Mouse (Mus musculus) midbrain, embryonic 16.5 days (tissue): Measurements from ENCODE around the gene Gm4871. TPM values are rescaled to one million over a fixed set of nuclear protein-coding genes. Genes with fewer than 3 reads are reported as not detected.

Experiments
- ATAC-seq: fragments of 200-750 bp; cut with Nextera tagmentation; 2 replicates; pipeline ENCODE4 v1.8.0; 2017; ENCODE audit warnings: moderate TSS enrichment
- H3K27ac ChIP-seq: fragments of 300-500 bp; sonication (generic); 2 replicates; pipeline ENCODE4 v1.5.1; 2014; ENCODE audit warnings: mild to moderate bottlenecking, low read length, mixed read lengths
- H3K27me3 ChIP-seq: fragments of 300-500 bp; sonication (generic); 2 replicates; pipeline ENCODE4 v1.6.1; 2014; ENCODE audit warnings: low read depth, low read length, mixed read lengths; ENCODE audit not compliant: control insufficient read depth, insufficient read depth
- H3K36me3 ChIP-seq: fragments of 300-500 bp; sonication (generic); 2 replicates; pipeline ENCODE4 v1.6.1; 2014; ENCODE audit warnings: mild to moderate bottlenecking, low read length, moderate library complexity, mixed read lengths; ENCODE audit not compliant: control insufficient read depth, insufficient read depth
- H3K4me1 ChIP-seq: fragments of 300-500 bp; sonication (generic); 2 replicates; pipeline ENCODE4 v1.6.1; 2014; ENCODE audit warnings: mild to moderate bottlenecking, low read length, mixed read lengths; ENCODE audit not compliant: control insufficient read depth, insufficient read depth
- H3K4me2 ChIP-seq: fragments of 300-500 bp; sonication (generic); 2 replicates; pipeline ENCODE4 v1.6.1; 2014; ENCODE audit warnings: mild to moderate bottlenecking, low read length, mixed read lengths
- H3K4me3 ChIP-seq: fragments of 300-500 bp; sonication (generic); 2 replicates; pipeline ENCODE4 v1.5.1; 2014; ENCODE audit warnings: low read depth, mild to moderate bottlenecking, low read length, moderate library complexity, mixed read lengths
- H3K9ac ChIP-seq: fragments of 300-500 bp; sonication (generic); 2 replicates; pipeline ENCODE4 v1.6.1; 2014; ENCODE audit warnings: low read depth, low read length, mixed read lengths
- H3K9me3 ChIP-seq: fragments of 300-500 bp; sonication (generic); replicated peaks from 2 replicates; pipeline ENCODE4 v1.6.1; 2014; ENCODE audit warnings: mild to moderate bottlenecking, low read length, mixed read lengths; ENCODE audit not compliant: control insufficient read depth, poor library complexity, severe bottlenecking
- WGBS: fragments of 180-500 bp; shearing (Covaris S2); extraction: QIAGEN DNeasy Blood & Tissue Kit; methylation state at CpG from one replicate; pipeline ENCODE4 v1.1.7; 2014; 5-methylcytosine and 5-hydroxymethylcytosine counted together
- polyA plus RNA-seq: library from polyadenylated mRNA; unstranded; fragments of >200 nt; fragmentation: Nextera tagmentation; extraction: Ambion mirVana; gene quantifications from 2 replicates; pipeline ENCODE4 v1.2.1, GENCODE M21; 2015

The Gm4871 gene
- polyA plus RNA-seq, 1 experiment from 2014 or later = not detected

- no peaks in the 10 kb centered on the region for H3K36me3 ChIP-seq
- no peak overlapping the region for H3K4me2 ChIP-seq
- H3K9ac ChIP-seq = no peak overlapping the region
- no peaks in the 10 kb centered on the region for H3K9me3 ChIP-seq
- ATAC-seq = no peak
- no peaks in the 10 kb centered on the region for H3K27me3 ChIP-seq
- 96% methylated on average over 13 of the region's 13 CpGs for WGBS
- no peak overlapping the region for H3K27ac ChIP-seq
- no peak overlapping the region for H3K4me3 ChIP-seq
- no peaks in the 10 kb centered on the region for H3K4me1 ChIP-seq
These were observed 45.0 kb downstream of the Gm4871 start for GRCm38 (mm10) chr5:144987561-144987960.

GRCm38 (mm10) chr5:144984839-144985238 is 47.7 kb downstream of the Gm4871 start:
- Histone ChIP-seq H3K4me2 (no peak overlapping the region), H3K4me3 (no peak overlapping the region), H3K9me3 (no peaks in the 10 kb centered on the region), H3K36me3 (no peaks in the 10 kb centered on the region), H3K9ac (no peak overlapping the region), H3K4me1 (no peaks in the 10 kb centered on the region), H3K27me3 (no peaks in the 10 kb centered on the region), H3K27ac (no peak overlapping the region)
- ATAC-seq = no peak
- 93% methylated on average over 5 of the region's 5 CpGs for WGBS

GRCm38 (mm10) chr5:144983227-144983626 is 49.3 kb downstream of the Gm4871 start:
- H3K27ac ChIP-seq = no peak overlapping the region
- H3K4me3 ChIP-seq = no peak overlapping the region
- H3K36me3 ChIP-seq = no peaks in the 10 kb centered on the region
- H3K9ac ChIP-seq = no peak overlapping the region
- no peaks in the 10 kb centered on the region for H3K27me3 ChIP-seq
- 94% methylated on average over 3 of the region's 3 CpGs for WGBS
- ATAC-seq = no peak
- no peaks in the 10 kb centered on the region for H3K4me1 ChIP-seq
- H3K4me2 ChIP-seq = no peak overlapping the region
- no peaks in the 10 kb centered on the region for H3K9me3 ChIP-seq

Other genes with a start within 250 kb of the Gm4871 start
- gene Smurf1, start 66.9 kb downstream of the Gm4871 start, polyA plus RNA-seq = 32.3 and 34.1 TPM in 2 replicates
- not detected in 2 replicates for gene 1700018F24Rik, start 10.2 kb upstream of the Gm4871 start, polyA plus RNA-seq
- gene Arpc1a, start 51.1 kb upstream of the Gm4871 start, polyA plus RNA-seq = 277 and 284 TPM in 2 replicates
- gene Kpna7, start 51.3 kb upstream of the Gm4871 start, polyA plus RNA-seq = not detected in 2 replicates
- 50.1 and 50.8 TPM in 2 replicates for gene Arpc1b, start 81.5 kb upstream of the Gm4871 start, polyA plus RNA-seq
- 102 and 114 TPM in 2 replicates for gene Pdap1, start 107.5 kb upstream of the Gm4871 start, polyA plus RNA-seq
- gene Bud31, start 107.6 kb upstream of the Gm4871 start, polyA plus RNA-seq = 167 and 175 TPM in 2 replicates
- 23.3 and 25.0 TPM in 2 replicates for gene Ptcd1, start 134.4 kb upstream of the Gm4871 start, polyA plus RNA-seq
- gene Cpsf4, start 134.5 kb upstream of the Gm4871 start, polyA plus RNA-seq = 52.4 and 52.5 TPM in 2 replicates
- gene Atp5j2, start 159.3 kb upstream of the Gm4871 start, polyA plus RNA-seq = 597 and 600 TPM in 2 replicates
- 14.9 and 15.1 TPM in 2 replicates for gene Zkscan14, start 169.1 kb upstream of the Gm4871 start, polyA plus RNA-seq
- gene Zkscan5, start 171.8 kb upstream of the Gm4871 start, polyA plus RNA-seq = 14.6 and 16.1 TPM in 2 replicates
- 32.9 and 37.8 TPM in 2 replicates for gene Zfp655, start 199.0 kb upstream of the Gm4871 start, polyA plus RNA-seq
- 0.34 and 0.70 TPM in 2 replicates for gene Zscan25, start 247.7 kb upstream of the Gm4871 start, polyA plus RNA-seq